Comparison of ENCODE assay signal across 16 mouse cellular contexts in genomic region chr13:59009855-59010254, GRCm38 (mm10).
DNase-seq lines count a peak whose midpoint lies in the region; ATAC-seq and TF ChIP-seq lines count a peak whose summit lies in the region.
"Had no signal": no experiment of that assay in that cellular context is flagged by ENCODE, and none has a peak within 500 bp of the region (broad histone marks: within the 10 kb centered on the region; RNA-seq: fewer than 3 reads in every experiment).

No protein-coding gene starts in this region.

- DNase-seq in kidney, adult 11 months, result no peak
- DNase-seq in hindbrain, embryonic 14.5 days (ENCODE audit: low spot score), result no peak
- DNase-seq in cerebellum, adult 2 months, result no peak
- no peak for DNase-seq in heart, embryonic 10.5 days (ENCODE audit: low spot score)
- DNase-seq: adrenal gland, postnatal 25 days; cerebellum, adult 8-10 months; gastrocnemius, adult 2 months; right cerebral cortex, postnatal 14 days; thymus, postnatal 14 days had no signal

- 43% methylated on average over 5 of the region's 5 CpGs for WGBS in kidney, embryonic 15.5 days
- 84% methylated on average over 5 of the region's 5 CpGs for WGBS in hindbrain, embryonic 14.5 days
- 81% methylated on average over 5 of the region's 5 CpGs for WGBS in hindbrain, embryonic 15.5 days
- 89% methylated on average over 5 of the region's 5 CpGs for WGBS in midbrain, embryonic 15.5 days
- 87% methylated on average over 5 of the region's 5 CpGs for WGBS in cerebellum, adult 2 months
- WGBS in heart, embryonic 10.5 days, result 76% methylated on average over 5 of the region's 5 CpGs

- no peak for TF ChIP-seq CTCF in cerebellum, adult 2 months (IDR thresholded peaks at IDR 0.05; ENCODE audit: borderline replicate concordance, insufficient read depth, low read depth, low read length)

- H3K36me3 ChIP-seq in kidney, embryonic 15.5 days, result no peaks in the 10 kb centered on the region
- H3K36me3 ChIP-seq in hindbrain, embryonic 14.5 days (replicated peaks; ENCODE audit: control insufficient read depth, insufficient read depth), result no peaks in the 10 kb centered on the region
- H3K36me3 ChIP-seq in hindbrain, embryonic 15.5 days, result no peaks in the 10 kb centered on the region
- H3K36me3 ChIP-seq in midbrain, embryonic 15.5 days (replicated peaks), result no peaks in the 10 kb centered on the region
- no peaks in the 10 kb centered on the region for H3K36me3 ChIP-seq in heart, embryonic 10.5 days
- H3K36me3 ChIP-seq: embryonic facial prominence, embryonic 12.5 days; limb, embryonic 10.5 days had no signal

- ATAC-seq in kidney, embryonic 15.5 days (replicated peaks; ENCODE audit: low FRiP score), result no peak
- ATAC-seq in hindbrain, embryonic 14.5 days (ENCODE audit: low FRiP score), result no peak
- ATAC-seq in hindbrain, embryonic 15.5 days (ENCODE audit: low FRiP score, low read depth), result no peak
- ATAC-seq in midbrain, embryonic 15.5 days (replicated peaks), result no peak
- ATAC-seq: inflammation-experienced regulatory T-cells, adult 6 months had no signal

- H3K4me1 ChIP-seq in kidney, embryonic 15.5 days, result peaks cover 26% of the 10 kb centered on the region
- peaks cover 31% of the 10 kb centered on the region for H3K4me1 ChIP-seq in hindbrain, embryonic 14.5 days (replicated peaks; ENCODE audit: control insufficient read depth, insufficient read depth, low read length)
- H3K4me1 ChIP-seq in hindbrain, embryonic 15.5 days (replicated peaks), result peaks cover 35% of the 10 kb centered on the region
- peaks cover 32% of the 10 kb centered on the region for H3K4me1 ChIP-seq in midbrain, embryonic 15.5 days
- H3K4me1 ChIP-seq in cerebellum, adult 2 months (ENCODE audit: control insufficient read depth, insufficient read depth, low read length), result peaks cover 2% of the 10 kb centered on the region; the same call in 1 of the 2 replicates
- peaks cover 12% of the 10 kb centered on the region for H3K4me1 ChIP-seq in heart, embryonic 10.5 days

- H3K9me3 ChIP-seq in kidney, embryonic 15.5 days (replicated peaks), result no peaks in the 10 kb centered on the region
- H3K9me3 ChIP-seq in hindbrain, embryonic 14.5 days (ENCODE audit: control insufficient read depth, low read length), result no peaks in the 10 kb centered on the region
- H3K9me3 ChIP-seq in hindbrain, embryonic 15.5 days, result no peaks in the 10 kb centered on the region
- H3K9me3 ChIP-seq in midbrain, embryonic 15.5 days, result no peaks in the 10 kb centered on the region
- no peaks in the 10 kb centered on the region for H3K9me3 ChIP-seq in heart, embryonic 10.5 days
- H3K9me3 ChIP-seq: embryonic facial prominence, embryonic 12.5 days; limb, embryonic 10.5 days had no signal

- no peak overlapping the region for H3K4me3 ChIP-seq in kidney, embryonic 15.5 days (replicated peaks)
- no peak overlapping the region for H3K4me3 ChIP-seq in hindbrain, embryonic 14.5 days (replicated peaks; ENCODE audit: low read length)
- H3K4me3 ChIP-seq in hindbrain, embryonic 15.5 days, result no peak overlapping the region
- no peak overlapping the region for H3K4me3 ChIP-seq in midbrain, embryonic 15.5 days
- no peak overlapping the region for H3K4me3 ChIP-seq in cerebellum, adult 2 months (replicated peaks; ENCODE audit: insufficient read depth, low read depth, low read length)
- H3K4me3 ChIP-seq in heart, embryonic 10.5 days, result no peak overlapping the region
- H3K4me3 ChIP-seq: embryonic facial prominence, embryonic 12.5 days; gastrocnemius, adult 2 months; limb, embryonic 10.5 days had no signal

- no peak overlapping the region for H3K9ac ChIP-seq in kidney, embryonic 15.5 days
- H3K9ac ChIP-seq in hindbrain, embryonic 14.5 days, result no peak overlapping the region
- H3K9ac ChIP-seq in hindbrain, embryonic 15.5 days, result no peak overlapping the region
- no peak overlapping the region for H3K9ac ChIP-seq in midbrain, embryonic 15.5 days
- H3K9ac ChIP-seq: embryonic facial prominence, embryonic 12.5 days; liver, embryonic 14.5 days had no signal

- 0 out of 2 replicates have a peak overlapping the region, but pooled peaks have one; percentile 41 for H3K27ac ChIP-seq in kidney, embryonic 15.5 days
- H3K27ac ChIP-seq in hindbrain, embryonic 14.5 days, result peak overlapping the region; percentile 92
- H3K27ac ChIP-seq in hindbrain, embryonic 15.5 days (replicated peaks), result peak overlapping the region; percentile 90
- H3K27ac ChIP-seq in midbrain, embryonic 15.5 days, result peak overlapping the region; percentile 87
- H3K27ac ChIP-seq in cerebellum, adult 2 months (ENCODE audit: insufficient read depth, low read length), result no peak overlapping the region
- no peak overlapping the region for H3K27ac ChIP-seq in heart, embryonic 10.5 days
- H3K27ac ChIP-seq: embryonic facial prominence, embryonic 12.5 days; gastrocnemius, adult 2 months; liver, embryonic 14.5 days had no signal

- no peaks in the 10 kb centered on the region for H3K27me3 ChIP-seq in kidney, embryonic 15.5 days
- no peaks in the 10 kb centered on the region for H3K27me3 ChIP-seq in hindbrain, embryonic 14.5 days (ENCODE audit: control insufficient read depth, insufficient read depth, low read length)
- no peaks in the 10 kb centered on the region for H3K27me3 ChIP-seq in hindbrain, embryonic 15.5 days
- H3K27me3 ChIP-seq in midbrain, embryonic 15.5 days (replicated peaks), result no peaks in the 10 kb centered on the region
- H3K27me3 ChIP-seq in cerebellum, adult 2 months (ENCODE audit: control insufficient read depth, insufficient read depth, low read length), result no peaks in the 10 kb centered on the region
- H3K27me3 ChIP-seq in heart, embryonic 10.5 days (ENCODE audit: insufficient read depth, poor library complexity, severe bottlenecking), result 0 out of 2 replicates have a peak, but pooled peaks cover 9% of the 10 kb centered on the region
- H3K27me3 ChIP-seq: embryonic facial prominence, embryonic 12.5 days had no signal

- H3K4me2 ChIP-seq in kidney, embryonic 15.5 days, result no peak overlapping the region
- H3K4me2 ChIP-seq in hindbrain, embryonic 14.5 days (replicated peaks), result no peak overlapping the region
- no peak overlapping the region for H3K4me2 ChIP-seq in hindbrain, embryonic 15.5 days
- no peak overlapping the region for H3K4me2 ChIP-seq in midbrain, embryonic 15.5 days
- H3K4me2 ChIP-seq: embryonic facial prominence, embryonic 12.5 days had no signal

- no peak for TF ChIP-seq POLR2A in cerebellum, adult 2 months (IDR thresholded peaks at IDR 0.05; ENCODE audit: borderline replicate concordance, insufficient read depth, low read length)

Comparison
In these comparisons a context has a peak if more than half of its experiments do, and no peak if none do; other contexts are left out.
1. H3K27ac ChIP-seq: peak in kidney, embryonic 15.5 days (single experiment), hindbrain, embryonic 14.5 days (single experiment), hindbrain, embryonic 15.5 days (single experiment) and midbrain, embryonic 15.5 days (single experiment); none in cerebellum, adult 2 months (single experiment) and heart, embryonic 10.5 days (single experiment).